In genomic region chr8:105880754-105881520, GRCm38 (mm10) we compare ENCODE assay signal across 8 mouse cellular contexts. TPM values are rescaled to one million over a fixed set of nuclear protein-coding genes. Genes with fewer than 3 reads are reported as not detected.
DNase-seq lines count a peak whose midpoint lies in the region; ATAC-seq lines count a peak whose summit lies in the region.

Gene Edc4 (plus strand): TSS chr8:105880881.

- peak within 1 kb of the TSS; percentile 94 for H3K9ac ChIP-seq in hindbrain, embryonic 13.5 days

- peak within 1 kb of the TSS; percentile 97 for H3K4me3 ChIP-seq in hindbrain, embryonic 13.5 days

- H3K4me1 ChIP-seq in hindbrain, embryonic 13.5 days (replicated peaks) = peaks cover 34% of the 10 kb centered on the region

- under 1% methylated on average over 45 of the region's 45 CpGs for WGBS in hindbrain, embryonic 13.5 days

- peak within 1 kb of the TSS; percentile 36; the same call in 1 of the 2 replicates for H3K27ac ChIP-seq in hindbrain, embryonic 13.5 days

- DNase-seq in R1 (ENCODE audit: low read depth, low spot score) = peak; percentile 91
- DNase-seq in cerebellum, postnatal 14 days = peak; percentile 91 to 94
- peak; percentile 79 to 85 for DNase-seq in frontal cortex, postnatal 25 days (ENCODE audit: low spot score in 2 of 2)
- peak; percentile 86 to 90 for DNase-seq in layer of hippocampus, postnatal 14 days (ENCODE audit: low spot score in 2 of 2)
- DNase-seq in lung, postnatal 25 days (ENCODE audit: low spot score) = peak; percentile 86
- peak; percentile 75 for DNase-seq in retina, adult 2 months (ENCODE audit: low read depth, low spot score)
- DNase-seq in thymus, postnatal 36 days = peak; percentile 83 to 88

- H3K4me2 ChIP-seq in hindbrain, embryonic 13.5 days = peak within 1 kb of the TSS; percentile 96

- peaks cover 56% of the 10 kb centered on the region for H3K36me3 ChIP-seq in hindbrain, embryonic 13.5 days

- ATAC-seq in hindbrain, embryonic 13.5 days (ENCODE audit: low FRiP score) = peak; percentile 82

- H3K27me3 ChIP-seq in hindbrain, embryonic 13.5 days = no peaks in the 10 kb centered on the region

- no peaks in the 10 kb centered on the region for H3K9me3 ChIP-seq in hindbrain, embryonic 13.5 days

RNA-seq across cellular contexts. Expression of gene Edc4, which starts in this region (rescaled TPM):
- 49.3 and 50.3 TPM in 2 replicates for polyA plus RNA-seq in hindbrain, embryonic 13.5 days (2015; fragmentation: Nextera tagmentation; extraction: Ambion mirVana)
- 10 to 100 TPM; 57.2 to 66.0 TPM for total RNA-seq in layer of hippocampus, postnatal 14 days (2021)

Comparison
In these comparisons a context has a peak if more than half of its experiments do, and no peak if none do; other contexts are left out.
1. Peak in every context shown above with its lines: DNase-seq, ATAC-seq, H3K4me3 ChIP-seq and H3K27ac ChIP-seq.